10 mouse cellular contexts compared by ENCODE assay signal in genomic region chr2:164521841-164522240, GRCm38 (mm10). TPM values are rescaled to one million over a fixed set of nuclear protein-coding genes. Genes with fewer than 3 reads are reported as not detected.
DNase-seq lines count a peak whose midpoint lies in the region; ATAC-seq and TF ChIP-seq lines count a peak whose summit lies in the region.
"Had no signal": no experiment of that assay in that cellular context is flagged by ENCODE, and none has a peak within 500 bp of the region (broad histone marks: within the 10 kb centered on the region; RNA-seq: fewer than 3 reads in every experiment).

No protein-coding gene starts in this region.

- ATAC-seq in forebrain, embryonic 14.5 days = no peak
- ATAC-seq in forebrain, embryonic 12.5 days (ENCODE audit: low FRiP score) = no peak
- peak; percentile 86 to 89 for ATAC-seq in hematopoietic stem cell, adult 5-6 weeks (replicated peaks in 1 of 2; ENCODE audit: insufficient read depth in 1 of 2, low FRiP score in 2 of 2, low TSS enrichment in 1 of 2, low read depth in 1 of 2, poor library complexity in 2 of 2, severe bottlenecking in 2 of 2)

- H3K4me3 ChIP-seq in forebrain, embryonic 14.5 days (ENCODE audit: low read depth, low read length) = no peak overlapping the region
- H3K4me3 ChIP-seq in forebrain, embryonic 12.5 days (replicated peaks) = no peak overlapping the region
- peak overlapping the region; percentile 55 for H3K4me3 ChIP-seq in E14TG2a.4 (replicated peaks; ENCODE audit: low read length)
- H3K4me3 ChIP-seq: heart, adult 2 months had no signal

- no peak for TF ChIP-seq CTCF in E14TG2a.4 (conservative IDR thresholded peaks at IDR 0.05; ENCODE audit: low read length)

- no peak for DNase-seq in forebrain, embryonic 14.5 days (ENCODE audit: low spot score)
- peak; percentile 22 for DNase-seq in skeletal muscle tissue, adult 2 months (ENCODE audit: low read depth, low spot score)
- DNase-seq in layer of hippocampus, adult 11-12 months (ENCODE audit: low spot score) = no peak
- no peak for DNase-seq in cerebellum, adult 9-11 months
- DNase-seq in ovary, adult 18-20 months (ENCODE audit: low spot score) = no peak

- 16% methylated on average over 11 of the region's 11 CpGs for WGBS in forebrain, embryonic 14.5 days
- WGBS in forebrain, embryonic 12.5 days = 22% methylated on average over 11 of the region's 11 CpGs

- H3K4me1 ChIP-seq in forebrain, embryonic 14.5 days (ENCODE audit: control insufficient read depth, insufficient read depth, low read length) = no peaks in the 10 kb centered on the region
- H3K4me1 ChIP-seq in forebrain, embryonic 12.5 days = peaks cover 7% of the 10 kb centered on the region; the same call in 1 of the 2 replicates
- H3K4me1 ChIP-seq in E14TG2a.4 (replicated peaks; ENCODE audit: low read depth, low read length) = peaks cover 36% of the 10 kb centered on the region

- no peak overlapping the region for H3K9ac ChIP-seq in forebrain, embryonic 14.5 days (ENCODE audit: low read length)
- H3K9ac ChIP-seq in forebrain, embryonic 12.5 days = no peak overlapping the region

- no peaks in the 10 kb centered on the region for H3K27me3 ChIP-seq in forebrain, embryonic 14.5 days (replicated peaks; ENCODE audit: control insufficient read depth, insufficient read depth, low read length)
- H3K27me3 ChIP-seq in forebrain, embryonic 12.5 days = no peaks in the 10 kb centered on the region
- no peaks in the 10 kb centered on the region for H3K27me3 ChIP-seq in E14TG2a.4 (ENCODE audit: insufficient read depth, low read length)

- peak overlapping the region; percentile 8; the same call in 1 of the 2 replicates for H3K4me2 ChIP-seq in forebrain, embryonic 14.5 days (ENCODE audit: low read length)
- H3K4me2 ChIP-seq in forebrain, embryonic 12.5 days = no peak overlapping the region

- no peak overlapping the region for H3K27ac ChIP-seq in forebrain, embryonic 14.5 days (ENCODE audit: low read depth, low read length)
- H3K27ac ChIP-seq in forebrain, embryonic 12.5 days = no peak overlapping the region
- H3K27ac ChIP-seq: heart, adult 2 months had no signal

- H3K9me3 ChIP-seq in forebrain, embryonic 14.5 days (replicated peaks; ENCODE audit: control insufficient read depth, low read length) = no peaks in the 10 kb centered on the region
- peaks cover 6% of the 10 kb centered on the region for H3K9me3 ChIP-seq in forebrain, embryonic 12.5 days
- peaks cover 37% of the 10 kb centered on the region for H3K9me3 ChIP-seq in E14TG2a.4 (ENCODE audit: low read length)

- no peaks in the 10 kb centered on the region for H3K36me3 ChIP-seq in forebrain, embryonic 14.5 days (ENCODE audit: control insufficient read depth, insufficient read depth, low read length)
- no peaks in the 10 kb centered on the region for H3K36me3 ChIP-seq in forebrain, embryonic 12.5 days (replicated peaks)
- no peaks in the 10 kb centered on the region for H3K36me3 ChIP-seq in E14TG2a.4 (ENCODE audit: insufficient read depth, low read length)

RNA-seq across cellular contexts. Expression of gene Pigt, which starts 24.5 kb away (rescaled TPM):
- polyA plus RNA-seq in forebrain, embryonic 14.5 days (2014; fragmentation: Nextera tagmentation; extraction: Ambion mirVana) = 66.8 and 72.2 TPM in 2 replicates
- 43.3 and 45.2 TPM in 2 replicates for polyA plus RNA-seq in forebrain, embryonic 12.5 days (2016; fragmentation: Nextera tagmentation; extraction: Ambion mirVana)
- 28.1 and 28.2 TPM in 2 replicates for total RNA-seq in hematopoietic stem cell, adult 5-6 weeks (2017)

RNA-seq across cellular contexts. Expression of gene Dbndd2, which starts 35.9 kb away (rescaled TPM):
- polyA plus RNA-seq in forebrain, embryonic 14.5 days (2014; fragmentation: Nextera tagmentation; extraction: Ambion mirVana) = 3.5 and 4.9 TPM in 2 replicates
- polyA plus RNA-seq in forebrain, embryonic 12.5 days (2016; fragmentation: Nextera tagmentation; extraction: Ambion mirVana) = 4.6 and 4.7 TPM in 2 replicates
- 1.6 TPM in 1 of 2 replicates, not detected in the other for total RNA-seq in hematopoietic stem cell, adult 5-6 weeks (2017)

RNA-seq across cellular contexts. Expression of gene Wfdc2, which starts 40.4 kb away (rescaled TPM):
- 5.2 and 5.8 TPM in 2 replicates for polyA plus RNA-seq in forebrain, embryonic 14.5 days (2014; fragmentation: Nextera tagmentation; extraction: Ambion mirVana)
- 29.9 and 34.5 TPM in 2 replicates for polyA plus RNA-seq in forebrain, embryonic 12.5 days (2016; fragmentation: Nextera tagmentation; extraction: Ambion mirVana)
- 7.5 and 11.6 TPM in 2 replicates for total RNA-seq in hematopoietic stem cell, adult 5-6 weeks (2017)

RNA-seq across cellular contexts. Expression of gene Trp53tg5, which starts 48.3 kb away (rescaled TPM):
- polyA plus RNA-seq in forebrain, embryonic 14.5 days (2014; fragmentation: Nextera tagmentation; extraction: Ambion mirVana) = not detected in 2 replicates
- polyA plus RNA-seq in forebrain, embryonic 12.5 days (2016; fragmentation: Nextera tagmentation; extraction: Ambion mirVana) = not detected in 2 replicates
- not detected in 2 replicates for total RNA-seq in hematopoietic stem cell, adult 5-6 weeks (2017)
- total RNA-seq: heart, adult 2 months had no signal
- polyA plus RNA-seq: heart, adult 2 months; neural tube, embryonic 11.5 days had no signal

RNA-seq across cellular contexts. Expression of gene Spint3, which starts 51.4 kb away (rescaled TPM):
- not detected in 2 replicates for polyA plus RNA-seq in forebrain, embryonic 14.5 days (2014; fragmentation: Nextera tagmentation; extraction: Ambion mirVana)
- polyA plus RNA-seq in forebrain, embryonic 12.5 days (2016; fragmentation: Nextera tagmentation; extraction: Ambion mirVana) = not detected in 2 replicates
- not detected in 2 replicates for total RNA-seq in hematopoietic stem cell, adult 5-6 weeks (2017)
- total RNA-seq: heart, adult 2 months had no signal
- polyA plus RNA-seq: heart, adult 2 months; neural tube, embryonic 11.5 days had no signal

Comparison
In these comparisons a context has a peak if more than half of its experiments do, and no peak if none do; other contexts are left out.
1. ATAC-seq: peak in hematopoietic stem cell, adult 5-6 weeks (2 of 2); none in forebrain, embryonic 14.5 days (single experiment) and forebrain, embryonic 12.5 days (single experiment).